Mouse (Mus musculus) limb, embryonic 11.5 days (tissue): ENCODE measurements at regions not wholly inside any gene's neighbourhood (a gene's known extent, or its start where the extent isn't known, plus 50 kb on each side); places are given as distances from the start of the nearest gene placed in this dataset.

Experiments used
- ATAC-seq: fragments of 200-750 bp; cut with Nextera tagmentation; 2 replicates; pipeline ENCODE4 v1.8.0; 2017; ENCODE audit warnings: low read depth; ENCODE audit not compliant: insufficient number of reproducible peaks, low FRiP score, low TSS enrichment
- DNase-seq: peaks from one replicate; pipeline ENCODE4 v3.0.0-alpha.2; 2015; ENCODE audit warnings: low spot score
- H3K27ac ChIP-seq: fragments of 300-500 bp; sonication (generic); replicated peaks from 2 replicates; pipeline ENCODE4 v1.5.1; 2014; ENCODE audit warnings: low read depth, mild to moderate bottlenecking, low read length
- H3K27me3 ChIP-seq: fragments of 300-500 bp; sonication (generic); 2 replicates; pipeline ENCODE4 v1.6.1; 2014; ENCODE audit warnings: mild to moderate bottlenecking, low read length, mixed read lengths; ENCODE audit not compliant: control insufficient read depth, insufficient read depth
- H3K36me3 ChIP-seq: fragments of 300-500 bp; sonication (generic); 2 replicates; pipeline ENCODE4 v1.6.1; 2014; ENCODE audit warnings: mild to moderate bottlenecking, low read length, moderate library complexity, mixed read lengths; ENCODE audit not compliant: control insufficient read depth, insufficient read depth
- H3K4me1 ChIP-seq: fragments of 300-500 bp; sonication (generic); 2 replicates; pipeline ENCODE4 v1.6.1; 2014; ENCODE audit warnings: low read length, mixed read lengths; ENCODE audit not compliant: control insufficient read depth, insufficient read depth
- H3K4me2 ChIP-seq: fragments of 300-500 bp; sonication (generic); 2 replicates; pipeline ENCODE4 v1.6.1; 2014; ENCODE audit warnings: low read depth, mild to moderate bottlenecking, moderate library complexity; ENCODE audit not compliant: severe bottlenecking
- H3K4me3 ChIP-seq: fragments of 300-500 bp; sonication (generic); 2 replicates; pipeline ENCODE4 v1.5.1; 2014; ENCODE audit warnings: low read depth, low read length
- H3K9ac ChIP-seq: fragments of 300-500 bp; sonication (generic); 2 replicates; pipeline ENCODE4 v1.6.1; 2014; ENCODE audit warnings: mild to moderate bottlenecking, low read length
- H3K9me3 ChIP-seq: fragments of 300-500 bp; sonication (generic); 2 replicates; pipeline ENCODE4 v1.6.1; 2016; ENCODE audit warnings: low read length; ENCODE audit not compliant: control insufficient read depth
- WGBS: fragments of 180-500 bp; shearing (Covaris S2); extraction: QIAGEN DNeasy Blood & Tissue Kit; methylation state at CpG from one replicate; pipeline ENCODE4 v1.1.7; 2014; 5-methylcytosine and 5-hydroxymethylcytosine counted together

- WGBS = 10% methylated on average over 21 of the region's 21 CpGs
- Histone ChIP-seq H3K36me3 (no peaks in the 10 kb centered on the region), H3K4me1 (peaks cover 10% of the 10 kb centered on the region), H3K27ac (no peak overlapping the region; the same call in 1 of the 2 replicates), H3K9me3 (no peaks in the 10 kb centered on the region), H3K27me3 (no peaks in the 10 kb centered on the region), H3K4me2 (peak overlapping the region; percentile 34), H3K4me3 (peak overlapping the region; percentile 0; the same call in 1 of the 2 replicates), H3K9ac (peak overlapping the region; percentile 14; the same call in 1 of the 2 replicates)
- ATAC-seq (peak; percentile 66), DNase-seq (peak; percentile 60)
Measured at GRCm38 (mm10) chr1:72944805-72945749, 70.4 kb upstream of the Igfbp5 start.

GRCm38 (mm10) chr1:72944221-72944620, 69.5 kb upstream of the Igfbp5 start:
- H3K36me3 ChIP-seq = no peaks in the 10 kb centered on the region
- no peak overlapping the region for H3K4me3 ChIP-seq
- no peak overlapping the region for H3K9ac ChIP-seq
- no peak for ATAC-seq
- no peaks in the 10 kb centered on the region for H3K9me3 ChIP-seq
- H3K27me3 ChIP-seq = no peaks in the 10 kb centered on the region
- peaks cover 10% of the 10 kb centered on the region for H3K4me1 ChIP-seq
- H3K4me2 ChIP-seq = no peak overlapping the region
- WGBS = 42% methylated on average over 3 of the region's 3 CpGs
- H3K27ac ChIP-seq = no peak overlapping the region
- no peak for DNase-seq

- no peak overlapping the region for H3K4me3 ChIP-seq
- DNase-seq (no peak), ATAC-seq (no peak)
- H3K9ac ChIP-seq = no peak overlapping the region
- 91% methylated on average over 1 of the region's 1 CpGs for WGBS
- H3K4me2 ChIP-seq = no peak overlapping the region
- H3K4me1 ChIP-seq = peaks cover 10% of the 10 kb centered on the region
- no peak overlapping the region for H3K27ac ChIP-seq
- no peaks in the 10 kb centered on the region for H3K36me3 ChIP-seq
- H3K27me3 ChIP-seq = no peaks in the 10 kb centered on the region
- no peaks in the 10 kb centered on the region for H3K9me3 ChIP-seq
Measured at GRCm38 (mm10) chr1:72943082-72943481, 68.4 kb upstream of the Igfbp5 start.

GRCm38 (mm10) chr1:72942351-72942750, 67.7 kb upstream of the Igfbp5 start:
- no peaks in the 10 kb centered on the region for H3K9me3 ChIP-seq
- ATAC-seq (no peak), DNase-seq (no peak)
- H3K27me3 ChIP-seq = no peaks in the 10 kb centered on the region
- H3K27ac ChIP-seq = no peak overlapping the region
- peaks cover 10% of the 10 kb centered on the region for H3K4me1 ChIP-seq
- no peak overlapping the region for H3K9ac ChIP-seq
- no peak overlapping the region for H3K4me3 ChIP-seq
- no peaks in the 10 kb centered on the region for H3K36me3 ChIP-seq
- WGBS = 87% methylated on average over 9 of the region's 9 CpGs
- no peak overlapping the region for H3K4me2 ChIP-seq

GRCm38 (mm10) chr1:72939948-72940347, 65.3 kb upstream of the Igfbp5 start:
- Histone ChIP-seq H3K36me3 (no peaks in the 10 kb centered on the region), H3K4me2 (no peak overlapping the region), H3K9me3 (no peaks in the 10 kb centered on the region), H3K9ac (no peak overlapping the region), H3K4me1 (no peaks in the 10 kb centered on the region), H3K27ac (no peak overlapping the region), H3K27me3 (no peaks in the 10 kb centered on the region), H3K4me3 (no peak overlapping the region)
- ATAC-seq = no peak
- 97% methylated on average over 1 of the region's 1 CpGs for WGBS
- DNase-seq = no peak

- no peaks in the 10 kb centered on the region for H3K4me1 ChIP-seq
- no peak overlapping the region for H3K9ac ChIP-seq
- H3K4me3 ChIP-seq = no peak overlapping the region
- ATAC-seq (no peak), DNase-seq (no peak)
- H3K4me2 ChIP-seq = no peak overlapping the region
- no peaks in the 10 kb centered on the region for H3K27me3 ChIP-seq
- H3K27ac ChIP-seq = no peak overlapping the region
- no peaks in the 10 kb centered on the region for H3K9me3 ChIP-seq
- no peaks in the 10 kb centered on the region for H3K36me3 ChIP-seq
- WGBS = 89% methylated on average over 5 of the region's 5 CpGs
Measured at GRCm38 (mm10) chr1:72936681-72937465, 62.2 kb upstream of the Igfbp5 start.

GRCm38 (mm10) chr1:72936231-72936630, 61.5 kb upstream of the Igfbp5 start:
- WGBS = 56% methylated on average over 5 of the region's 5 CpGs
- ATAC-seq = no peak

GRCm38 (mm10) chr1:72935084-72935483, 60.4 kb upstream of the Igfbp5 start:
- H3K4me3 ChIP-seq = no peak overlapping the region
- ATAC-seq (no peak), DNase-seq (no peak)
- no peaks in the 10 kb centered on the region for H3K9me3 ChIP-seq
- no peaks in the 10 kb centered on the region for H3K27me3 ChIP-seq
- WGBS = 81% methylated on average over 4 of the region's 4 CpGs
- H3K4me2 ChIP-seq = no peak overlapping the region
- no peak overlapping the region for H3K27ac ChIP-seq
- H3K9ac ChIP-seq = no peak overlapping the region
- H3K36me3 ChIP-seq = no peaks in the 10 kb centered on the region
- no peaks in the 10 kb centered on the region for H3K4me1 ChIP-seq

More at GRCm38 (mm10) chr1:72936231-72936630, 61.5 kb upstream of the Igfbp5 start:
- Histone ChIP-seq H3K36me3 (no peaks in the 10 kb centered on the region), H3K4me2 (no peak overlapping the region), H3K9ac (no peak overlapping the region), H3K4me3 (no peak overlapping the region), H3K9me3 (no peaks in the 10 kb centered on the region), H3K4me1 (no peaks in the 10 kb centered on the region), H3K27me3 (no peaks in the 10 kb centered on the region), H3K27ac (no peak overlapping the region)
- DNase-seq = no peak
